Mouse (Mus musculus) MEL (cell line): ENCODE data around the gene Sult2b1.

Source experiments
- HCFC1 ChIP-seq: IDR thresholded peaks from 2 replicates; pipeline ENCODE4 v1.6.1; 2012; ENCODE audit warnings: low read depth, mild to moderate bottlenecking, inconsistent platforms, low read length, improper control_type of control experiment, moderate library complexity
- KAT2A ChIP-seq: conservative IDR thresholded peaks from 2 replicates; pipeline ENCODE4 v1.6.1; 2012; ENCODE audit warnings: low read depth, low read length, improper control_type of control experiment, inconsistent platforms
- POLR2A ChIP-seq, 2 experiments: IDR thresholded peaks; 2 replicates each; pipeline ENCODE4 v1.6.1; 2011 to 2012; ENCODE audit warnings: low read length in 2 of 2, mild to moderate bottlenecking in 2 of 2, control low read depth in 1 of 2, improper control_type of control experiment in 1 of 2, low read depth in 1 of 2, moderate library complexity in 1 of 2; ENCODE audit not compliant: control insufficient read depth in 1 of 2, insufficient read depth in 1 of 2, poor library complexity in 1 of 2
- POLR2AphosphoS5 ChIP-seq: IDR thresholded peaks from 2 replicates; pipeline ENCODE4 v1.6.1; 2012; ENCODE audit warnings: low read depth, borderline replicate concordance, mild to moderate bottlenecking, inconsistent platforms, low read length, moderate library complexity, mixed read lengths
- SMC3 ChIP-seq: IDR thresholded peaks from 2 replicates; pipeline ENCODE4 v1.6.1; 2011; ENCODE audit warnings: low read depth, low read length, improper control_type of control experiment

GRCm38 (mm10) chr7:45741777-45742176 is 42.7 kb downstream of the Sult2b1 start:
- TF ChIP-seq POLR2A (IDR thresholded peaks at IDR 0.05; ENCODE audit: control insufficient read depth in 1 of 2, insufficient read depth in 1 of 2, low read depth in 1 of 2, low read length in 2 of 2, poor library complexity in 1 of 2) (no peak), SMC3 (no peak), KAT2A (no peak), HCFC1 (no peak), POLR2AphosphoS5 (no peak)
